Mouse (Mus musculus) left cerebral cortex, adult 18-20 months (tissue): ENCODE measurements around the gene Mroh2a. TPM values are rescaled to one million over a fixed set of nuclear protein-coding genes. Genes with fewer than 3 reads are reported as not detected.

Experiments
- DNase-seq, 2 experiments: peaks; one replicate each; pipeline ENCODE4 v3.0.0; 2021 to 2022; ENCODE audit warnings: low spot score in 2 of 2, mixed read lengths in 1 of 2
- total RNA-seq, 2 experiments: library from RNA; stranded (reverse); gene quantifications; 2 replicates each; pipeline ENCODE4 v1.2.3; 2021

The Mroh2a gene
- total RNA-seq, 2 experiments from 2014 or later: 0.58 TPM; not detected in 1

DNA sequence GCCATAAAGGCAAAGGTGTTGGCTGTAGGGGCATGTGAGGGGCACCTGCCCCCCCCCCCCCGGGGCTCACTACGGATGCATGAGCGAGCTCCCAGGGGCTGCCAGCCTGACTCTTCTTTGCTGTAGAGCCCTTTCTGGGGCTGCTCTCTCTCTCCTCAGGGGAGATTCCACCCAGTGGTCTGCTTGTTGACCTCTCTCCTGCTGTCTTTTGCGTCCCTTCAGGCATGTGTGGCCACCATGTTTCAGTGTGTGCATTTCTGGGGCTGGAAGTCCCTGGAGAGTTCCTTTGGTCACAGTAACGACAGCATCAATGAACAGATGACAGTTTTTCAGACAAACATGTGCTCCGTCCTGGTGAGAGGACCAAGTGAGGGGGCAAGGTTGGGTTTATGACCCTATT is 31.6 kb downstream of the Mroh2a start:
- no peak for DNase-seq

DNA sequence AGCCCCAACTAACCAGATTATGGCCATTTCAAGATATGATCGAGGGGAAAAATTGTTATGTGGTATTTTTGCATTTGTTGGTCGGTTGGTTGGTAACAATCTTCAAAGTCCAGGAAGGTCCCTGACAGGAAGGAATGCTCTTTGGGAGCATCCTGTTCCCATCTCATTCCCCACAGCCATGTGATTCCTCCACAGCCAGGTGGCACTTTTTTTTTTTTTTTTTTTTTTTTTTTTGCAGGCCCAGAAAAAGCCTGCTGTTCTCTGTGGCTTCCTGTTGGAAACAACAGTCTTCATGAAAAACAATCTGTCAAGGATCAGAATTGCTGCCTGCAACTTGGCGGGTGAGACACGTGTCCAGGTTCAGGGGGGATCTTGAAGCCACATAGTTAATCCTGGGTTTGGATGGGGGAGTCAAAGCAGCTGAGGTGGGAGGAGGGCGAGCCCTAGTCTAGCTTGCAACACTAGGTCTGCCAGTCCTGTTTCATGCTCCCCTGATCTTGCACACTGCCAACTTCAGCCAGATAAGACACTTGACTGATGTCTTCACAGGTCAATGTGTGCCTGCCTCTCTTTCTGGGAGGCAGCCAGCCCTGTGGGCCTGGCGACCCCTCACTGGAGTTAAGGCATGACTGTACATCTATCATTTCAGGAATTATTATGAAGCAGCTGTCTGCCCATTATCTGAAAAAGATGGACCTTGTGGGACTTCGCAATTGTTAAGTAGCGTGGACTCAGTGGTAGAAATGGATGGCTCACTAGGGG is 32.3 kb downstream of the Mroh2a start:
- no peak for DNase-seq

DNA sequence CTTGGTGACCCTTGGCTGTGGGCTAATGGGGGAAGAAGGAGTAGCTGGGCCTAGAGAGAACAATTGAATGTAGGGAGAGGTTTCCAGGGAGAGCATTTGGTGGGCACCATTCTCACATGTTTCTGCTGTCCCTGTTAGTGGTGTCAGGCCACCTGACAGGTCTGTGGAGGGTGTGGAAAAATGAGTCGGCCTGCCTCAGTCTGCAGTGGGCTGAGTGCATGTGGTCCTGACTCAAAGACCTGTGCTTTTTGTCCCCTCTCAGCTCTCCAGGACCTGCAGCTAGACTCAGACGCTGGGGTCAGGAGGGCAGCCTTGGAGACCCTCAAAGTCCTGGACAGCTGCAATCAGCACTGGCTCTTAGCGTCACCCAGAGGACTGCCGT is 32.8 kb downstream of the Mroh2a start:
- DNase-seq: no peak

DNA sequence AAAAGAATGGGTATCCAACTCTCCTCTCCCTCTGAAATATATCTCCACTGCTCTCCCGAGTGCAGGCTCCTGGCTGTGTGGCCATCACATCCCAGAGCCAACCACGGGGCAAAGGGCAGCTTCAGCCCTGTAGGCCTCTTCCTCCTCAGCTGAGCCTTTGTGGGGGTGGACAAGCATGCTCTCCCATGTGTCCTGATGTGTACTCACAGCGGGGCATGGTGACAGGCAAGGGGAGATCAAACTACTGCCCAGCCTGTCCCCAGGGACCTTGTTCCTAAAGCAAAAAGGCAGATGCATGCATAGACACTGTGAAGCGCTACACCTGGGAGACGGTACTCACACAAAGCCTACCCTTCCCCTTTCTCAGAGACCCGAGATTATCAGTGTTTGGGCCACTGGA is 33.3 kb downstream of the Mroh2a start:
- DNase-seq: no peak

DNA sequence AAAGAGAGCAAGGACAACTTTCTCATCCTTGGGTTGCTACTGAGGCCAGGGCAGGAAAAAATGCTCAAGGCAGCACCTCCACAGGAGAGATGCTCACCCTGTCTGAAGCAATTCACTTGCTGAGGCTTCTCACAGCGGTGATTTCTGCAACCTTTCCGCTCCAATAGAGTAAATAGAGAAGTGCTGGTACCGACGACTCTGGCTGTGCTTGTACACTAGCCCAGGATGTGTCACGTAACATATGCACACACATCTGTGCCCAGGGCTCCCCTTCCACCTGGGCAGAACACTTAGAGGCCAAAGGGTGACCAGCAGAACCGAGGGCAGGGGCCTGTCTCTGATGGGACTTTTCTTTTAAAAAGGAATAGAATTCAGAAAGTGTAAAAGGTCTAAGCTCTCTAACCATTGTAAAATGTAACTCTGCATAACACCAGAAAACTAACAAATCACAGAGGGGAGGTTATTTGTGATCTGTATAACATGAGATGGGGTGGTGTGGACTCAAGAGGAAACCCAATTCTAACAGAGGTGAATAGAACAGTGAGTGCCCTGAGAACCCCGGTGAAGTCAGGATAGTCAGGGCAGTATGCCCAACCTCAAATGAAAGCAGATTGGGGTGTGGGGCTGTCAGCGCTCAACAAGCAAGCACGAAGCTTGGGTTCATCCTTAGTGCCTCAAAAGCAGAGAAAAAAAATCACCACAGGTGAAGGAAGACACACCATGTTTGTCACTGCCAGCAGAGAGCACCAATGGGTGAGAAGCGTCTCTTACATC is 34.0 kb downstream of the Mroh2a start:
- no peak for DNase-seq

DNA sequence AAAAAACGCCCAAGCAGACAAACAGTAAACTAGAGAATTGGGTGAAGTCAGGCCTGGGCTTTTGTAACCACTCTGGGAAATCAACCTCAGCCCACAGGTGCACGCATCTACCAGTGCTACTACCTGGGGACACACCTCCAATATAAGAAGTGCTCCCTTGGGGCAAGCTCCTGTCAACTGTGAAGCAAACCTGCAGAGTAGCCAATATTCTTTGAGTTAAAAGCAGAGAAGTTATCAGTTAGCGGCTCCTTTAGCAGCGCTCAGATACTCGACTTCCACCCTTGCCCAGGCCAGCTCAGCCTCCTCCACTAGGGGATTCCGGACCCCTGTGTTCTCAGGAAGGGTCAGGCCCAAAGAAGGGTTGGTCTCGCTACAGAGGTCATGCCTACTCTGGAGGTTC is 34.9 kb downstream of the Mroh2a start:
- no peak for DNase-seq

DNA sequence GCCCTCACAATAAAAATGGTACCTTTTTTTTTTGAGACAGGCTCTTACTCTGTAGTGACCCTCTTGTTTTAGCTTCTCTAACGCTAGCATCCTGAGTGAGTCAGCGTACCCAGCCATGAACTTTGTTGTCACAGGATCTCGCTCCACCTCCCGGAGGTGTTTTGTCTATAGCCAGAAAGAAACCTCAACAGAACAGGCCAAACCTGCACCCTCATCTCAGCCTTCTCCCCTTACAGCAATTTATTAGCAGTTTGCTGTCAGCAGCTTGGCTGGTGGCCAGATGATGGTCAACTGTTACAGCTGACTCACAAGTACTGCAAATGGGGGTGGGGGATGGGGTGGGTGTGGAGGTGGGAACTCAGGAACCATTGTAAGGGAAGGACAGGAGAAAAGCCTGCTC is 35.5 kb downstream of the Mroh2a start:
- DNase-seq: no peak

DNA sequence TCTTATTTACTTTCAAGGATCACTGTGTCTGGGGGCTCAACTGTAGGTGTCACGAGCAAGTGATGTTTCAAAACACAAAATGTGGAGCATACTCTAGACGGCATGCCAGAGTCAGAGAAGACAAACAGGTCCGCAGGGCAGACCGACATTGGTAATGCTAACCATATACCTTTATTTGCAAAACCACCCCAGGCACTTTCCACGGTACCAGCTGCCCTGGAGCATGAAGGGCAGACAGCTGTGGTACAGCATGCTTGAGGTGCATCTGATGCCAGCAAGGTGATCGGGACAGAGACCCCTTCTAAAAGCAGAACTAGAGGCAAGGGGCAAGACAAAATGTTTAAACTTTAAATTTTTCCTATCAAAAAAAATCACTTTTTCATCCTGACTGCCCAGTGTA is 36.2 kb downstream of the Mroh2a start:
- no peak for DNase-seq

DNA sequence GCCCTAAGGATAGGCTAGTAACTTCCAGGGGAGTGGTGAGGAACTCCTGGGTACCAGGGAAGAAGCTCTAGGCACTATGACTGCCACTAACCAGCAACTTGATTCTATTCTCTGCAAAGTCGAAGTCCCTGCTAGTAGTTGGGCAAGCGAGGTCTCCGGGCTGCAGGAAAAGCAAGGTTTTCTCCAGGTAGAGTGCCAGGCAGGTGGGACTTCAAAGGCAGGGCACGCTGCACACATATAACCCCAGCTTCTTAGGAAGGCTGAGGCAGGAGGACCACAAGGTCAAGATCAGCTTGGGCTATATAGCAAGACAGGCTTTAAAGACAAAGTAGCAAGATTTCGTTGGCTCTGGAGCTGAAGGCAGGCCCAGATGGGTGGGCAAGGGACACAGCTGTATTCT is 37.0 kb downstream of the Mroh2a start:
- DNase-seq: no peak

DNA sequence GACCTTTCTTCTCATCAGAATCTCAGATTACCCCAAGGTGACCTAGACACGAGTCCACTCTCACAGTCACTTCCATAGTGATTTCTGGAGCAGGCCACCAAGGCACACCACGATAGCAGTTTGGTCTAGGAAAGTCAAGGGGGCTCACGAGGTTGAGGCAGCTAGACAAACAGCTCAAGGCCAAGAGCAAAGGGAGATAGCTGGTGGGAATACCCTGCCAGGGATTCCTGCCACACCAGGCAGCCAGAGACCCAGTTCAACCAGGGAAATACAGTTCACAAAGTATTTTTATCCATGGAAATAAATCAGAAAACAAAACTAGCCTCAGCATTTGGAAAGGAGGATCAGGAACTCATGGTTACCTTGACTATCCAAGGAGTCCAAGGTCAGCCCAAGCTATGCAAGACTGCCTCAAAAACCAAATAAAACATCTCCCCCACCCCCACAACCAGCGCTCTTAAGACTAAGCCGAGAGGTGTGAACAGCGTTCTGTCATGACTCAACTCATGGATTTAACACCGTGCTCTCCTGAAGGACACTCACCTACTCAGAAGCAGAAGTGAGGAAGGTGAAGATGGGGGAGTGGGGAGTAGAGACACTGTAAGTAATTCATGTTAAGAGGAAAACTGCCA is 37.6 kb downstream of the Mroh2a start:
- DNase-seq: no peak

DNA sequence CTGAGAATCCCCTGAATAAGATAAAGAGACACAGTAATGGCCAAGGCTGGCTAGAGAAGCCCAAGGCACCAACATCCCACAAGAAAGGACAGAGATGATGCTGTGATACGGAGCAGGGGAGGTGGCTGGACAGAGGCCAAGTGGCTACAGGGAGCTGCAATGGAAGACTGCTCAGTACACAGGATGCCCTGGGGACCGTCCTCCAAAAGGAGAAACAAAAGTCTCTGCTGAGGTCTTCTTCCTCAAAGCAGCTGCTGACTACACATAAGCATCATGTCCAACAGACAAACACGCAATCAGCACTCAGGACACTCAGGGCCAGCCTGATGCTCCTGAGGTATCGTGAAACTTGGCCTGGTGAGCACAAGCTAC is 38.1 kb downstream of the Mroh2a start:
- no peak for DNase-seq

DNA sequence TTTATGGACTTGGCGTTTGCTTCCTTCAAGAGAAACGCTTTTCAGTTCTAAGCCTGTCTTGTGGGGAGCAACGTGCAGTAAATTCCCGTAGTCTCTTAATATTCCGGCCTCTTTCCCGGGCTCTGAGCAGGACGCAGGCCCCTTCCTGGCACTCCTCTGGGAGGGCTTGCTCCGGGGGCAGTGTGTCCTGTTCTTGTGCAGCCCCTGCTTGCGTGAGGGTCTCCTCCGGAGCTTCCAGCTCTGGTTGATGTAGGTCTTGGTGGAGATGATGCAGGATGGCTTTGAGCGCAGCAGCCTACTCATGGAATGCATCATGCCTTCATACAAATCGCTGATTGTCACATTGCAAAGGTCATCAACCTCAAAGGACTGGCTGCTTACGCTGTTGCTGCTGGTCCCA is 39.3 kb downstream of the Mroh2a start:
- no peak for DNase-seq

DNA sequence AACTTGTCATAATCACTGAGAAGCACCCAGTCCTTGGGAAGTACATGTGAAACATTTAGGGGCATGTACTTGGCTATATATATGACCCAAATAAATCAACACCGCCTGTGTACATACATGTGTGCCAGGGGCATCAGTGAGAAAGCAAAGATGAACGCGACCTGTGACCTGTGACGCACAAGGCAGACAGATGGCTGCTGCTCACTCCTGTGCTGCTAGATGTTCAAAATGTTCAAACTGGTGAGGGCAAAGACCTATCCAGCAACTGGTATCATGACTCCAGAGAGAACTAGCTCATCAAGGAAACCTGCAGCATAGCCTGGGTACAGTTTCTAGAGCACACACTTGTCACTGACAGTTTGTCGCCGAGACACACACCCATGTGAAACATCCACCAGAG is 40.7 kb downstream of the Mroh2a start:
- no peak for DNase-seq

DNA sequence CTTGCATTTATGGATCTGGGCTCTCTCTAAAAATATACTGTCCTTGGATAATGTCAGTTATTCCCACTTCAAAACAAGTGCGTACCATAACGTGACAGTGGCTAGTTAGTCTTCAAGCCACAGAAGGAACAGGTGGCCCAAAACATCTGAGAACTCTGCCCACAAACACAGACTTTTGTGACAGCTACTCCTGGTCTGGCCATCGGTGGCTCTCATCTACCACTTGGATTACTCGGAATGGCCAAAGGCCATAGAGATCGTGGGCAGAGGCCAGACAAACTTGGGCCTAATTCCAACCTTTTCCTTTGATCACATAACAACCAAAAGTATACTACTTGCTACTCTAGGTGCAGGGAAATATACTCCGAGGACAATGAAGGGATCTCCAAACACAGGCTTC is 41.3 kb downstream of the Mroh2a start:
- no peak for DNase-seq

DNA sequence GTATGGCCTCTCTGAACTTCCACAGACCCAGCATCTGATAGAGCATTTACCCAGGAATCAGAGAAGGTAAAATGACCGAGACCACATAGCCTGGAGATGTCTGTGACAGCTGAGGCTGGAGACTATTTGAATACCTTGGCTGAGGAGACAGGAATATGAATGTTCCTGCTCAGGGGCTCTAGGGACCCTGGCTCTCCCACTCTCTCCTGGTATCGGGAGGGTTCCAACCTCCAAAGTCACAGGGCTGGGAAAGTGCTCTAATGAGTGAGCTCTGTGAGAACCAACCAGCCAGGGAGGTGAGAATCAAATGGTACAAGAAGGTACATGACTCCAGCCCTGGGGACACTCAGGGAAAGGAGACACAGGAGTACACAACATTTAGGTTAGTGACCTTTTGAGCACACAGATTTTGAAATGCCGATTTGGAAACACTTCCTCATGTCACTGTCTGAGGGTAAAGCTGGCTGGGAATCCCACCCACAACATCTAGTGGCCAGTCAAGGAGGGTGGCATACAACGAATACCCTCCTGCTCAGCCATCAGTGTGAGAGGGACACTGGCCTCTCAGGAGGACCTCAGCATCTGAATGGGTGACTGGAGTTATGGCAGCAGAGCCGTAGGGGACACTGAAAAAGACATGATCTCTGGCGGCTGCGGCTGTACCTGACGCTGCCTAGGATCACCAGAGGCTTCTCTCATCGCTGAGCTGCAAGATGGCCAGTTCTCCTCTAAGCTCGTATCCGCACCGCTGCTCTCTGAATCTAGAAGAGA is 42.9 kb downstream of the Mroh2a start:
- DNase-seq: no peak

DNA sequence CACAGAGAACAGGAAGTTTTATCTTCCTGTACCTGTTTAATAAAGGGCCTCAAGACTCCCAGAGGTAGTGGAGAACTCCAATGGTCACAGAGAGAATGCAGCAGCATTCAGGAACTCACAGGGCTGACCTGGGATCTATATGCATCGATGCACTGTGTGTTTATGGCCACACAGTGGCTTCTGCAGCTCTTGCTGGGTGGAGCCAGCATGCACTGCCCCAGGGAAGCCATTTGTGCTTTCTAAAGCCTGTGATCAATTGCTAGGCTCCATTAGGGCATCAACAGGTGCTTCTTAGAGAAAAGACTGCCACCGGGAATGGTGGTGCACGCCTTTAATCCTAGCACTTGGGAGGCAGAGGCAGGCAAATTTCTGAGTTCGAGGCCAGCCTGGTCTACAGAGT is 46.1 kb downstream of the Mroh2a start:
- no peak for DNase-seq

DNA sequence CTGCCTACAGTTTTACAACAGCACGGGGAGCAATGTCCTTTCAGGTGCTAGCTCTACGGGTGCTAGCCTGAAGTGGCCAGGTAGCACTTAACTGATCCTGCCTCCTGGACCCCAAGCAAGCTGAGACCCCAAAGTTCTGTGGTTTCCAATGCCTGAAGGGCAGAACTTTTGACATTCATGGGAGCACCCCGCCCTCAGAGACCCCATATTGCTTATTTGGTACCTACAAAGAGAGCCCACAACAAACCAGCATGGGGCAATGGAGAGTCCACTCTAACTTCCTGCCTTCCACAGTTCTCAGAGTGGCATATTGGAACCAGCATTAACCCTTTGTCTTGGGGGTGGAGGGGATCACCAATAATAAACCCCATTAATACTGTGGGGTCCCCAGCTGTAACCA is 46.5 kb downstream of the Mroh2a start:
- peak in 1 of 2 experiments; percentile 3 for DNase-seq

DNA sequence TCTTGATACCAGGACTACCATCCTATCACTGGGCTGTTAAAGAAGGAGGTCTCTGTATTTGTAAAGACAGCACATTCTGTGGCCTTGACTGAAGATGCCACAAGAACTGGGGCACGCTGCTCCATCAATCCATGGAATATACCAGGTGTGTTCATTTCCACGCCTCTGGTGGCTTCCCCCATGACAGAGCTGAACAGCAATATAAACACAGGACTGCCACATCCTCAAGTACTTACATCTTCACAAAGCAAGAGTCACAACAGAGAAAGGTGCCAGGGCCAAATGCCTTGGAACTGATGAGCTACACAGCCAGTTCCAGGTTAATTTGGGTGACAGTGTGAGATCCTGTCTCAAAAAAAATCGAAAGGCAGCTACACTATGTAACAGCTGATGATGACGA is 47.0 kb downstream of the Mroh2a start:
- peak in 1 of 2 experiments; percentile 5 for DNase-seq

DNA sequence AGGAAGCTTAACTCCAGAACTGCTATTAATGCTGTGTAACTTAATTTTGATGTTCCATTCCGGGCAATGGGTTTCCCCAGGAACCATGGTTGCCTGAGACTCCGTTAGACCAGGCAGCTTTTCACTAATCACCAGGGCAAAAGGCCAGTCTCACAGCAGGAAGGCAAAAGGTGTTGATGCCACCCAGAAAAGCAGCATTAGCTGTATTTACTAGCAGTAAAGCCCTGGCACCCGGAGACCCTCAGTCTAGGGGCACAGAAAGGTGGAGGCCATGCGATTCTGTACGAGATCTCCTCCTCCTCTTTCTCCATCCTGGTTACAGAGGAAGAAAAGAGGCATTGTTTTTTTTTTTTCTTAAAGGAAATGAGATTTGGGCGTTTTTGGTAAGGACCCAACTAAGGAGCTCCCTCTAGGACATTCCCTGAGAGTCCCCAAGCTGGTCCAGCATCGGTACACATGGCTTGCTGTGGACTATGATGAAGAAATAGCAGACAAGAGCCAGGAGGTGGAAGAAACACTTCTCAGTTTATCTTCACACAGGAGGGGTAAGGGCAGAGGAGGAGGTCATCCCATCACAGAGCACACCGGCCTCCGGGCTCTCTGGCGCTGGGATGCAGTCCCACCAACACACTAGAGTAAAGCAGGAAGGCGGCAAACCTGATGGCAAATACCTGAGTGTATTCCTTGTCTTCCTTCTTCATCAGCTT is 47.7 kb downstream of the Mroh2a start:
- peak in 1 of 2 experiments; percentile 11 for DNase-seq

DNA sequence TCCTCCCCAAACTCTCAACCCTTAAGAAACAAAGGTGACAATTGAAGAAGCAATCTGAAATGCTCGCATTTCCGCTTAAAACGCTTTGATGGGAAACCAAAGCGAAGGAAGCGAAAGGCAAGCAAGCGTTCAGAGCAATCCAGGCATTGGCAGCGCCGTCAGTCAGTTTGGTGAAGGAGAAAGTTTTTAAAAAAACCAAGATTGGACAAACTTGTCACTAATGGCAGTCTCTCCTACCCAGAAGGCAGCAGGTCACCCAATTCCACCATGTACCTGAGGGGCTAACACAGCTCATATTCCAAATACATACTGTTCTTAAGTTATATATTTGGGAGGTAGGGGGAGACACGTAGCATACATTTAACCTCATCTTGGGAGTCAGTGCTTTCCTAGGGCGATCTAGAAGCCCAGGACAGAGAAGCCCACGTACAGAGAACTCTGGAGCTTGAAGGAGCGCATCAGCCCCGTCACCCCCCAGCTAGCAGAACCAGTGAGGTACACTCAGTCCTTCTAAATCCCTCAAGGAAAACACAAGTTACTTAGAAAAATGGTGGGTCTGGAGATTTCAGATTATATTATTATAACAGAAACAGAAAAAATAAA is 48.4 kb downstream of the Mroh2a start:
- peak in 1 of 2 experiments; percentile 3 for DNase-seq
